Mouse (Mus musculus): ENCODE results near the gene Kif21b.

DNA sequence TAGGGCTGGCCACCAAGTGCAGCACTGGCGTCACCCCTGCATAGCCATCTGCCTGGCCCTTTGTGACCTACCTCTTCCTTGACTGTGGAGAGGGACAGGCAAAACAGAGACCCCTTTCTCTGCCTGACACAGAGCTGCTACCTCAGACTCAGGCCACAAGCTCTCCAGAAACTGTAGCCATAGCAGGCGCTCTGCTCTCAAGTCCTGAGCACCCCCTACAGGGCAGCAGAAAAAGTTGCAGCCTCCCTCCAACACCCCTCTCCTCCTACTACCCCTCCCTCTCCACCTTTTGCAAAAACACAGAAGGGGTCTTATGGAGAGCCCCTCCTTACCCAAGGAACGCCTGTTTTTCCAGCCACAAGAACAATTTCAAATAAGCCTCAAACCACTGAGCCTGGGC lies 81.6 kb downstream of the Kif21b start, which contains the start of gene Mroh3:
- TF ChIP-seq CEBPB (IDR thresholded peaks at IDR 0.05; ENCODE audit: insufficient read depth, poor library complexity, severe bottlenecking) (no peak), POLR2A (IDR thresholded peaks at IDR 0.05; ENCODE audit: insufficient read length, low read depth) (no peak), USF1 (IDR thresholded peaks at IDR 0.05; ENCODE audit: low read depth) (no peak), TCF12 (IDR thresholded peaks at IDR 0.05; ENCODE audit: insufficient read depth, poor library complexity, severe bottlenecking) (no peak), TCF3 (IDR thresholded peaks at IDR 0.05; ENCODE audit: insufficient read length, low read depth) (no peak), REST (IDR thresholded peaks at IDR 0.05; ENCODE audit: insufficient read depth, insufficient read length) (no peak), POLR2AphosphoS2 (IDR thresholded peaks at IDR 0.05; ENCODE audit: insufficient read length, low read depth) (no peak), MYOG (IDR thresholded peaks at IDR 0.05; ENCODE audit: control insufficient read depth in 1 of 3, insufficient read depth in 1 of 3, insufficient read length in 2 of 3, low read depth in 2 of 3) (no peak), MAX (IDR thresholded peaks at IDR 0.05; ENCODE audit: low read depth) (no peak)

Measured in myocyte (in vitro differentiated cells).